Mouse (Mus musculus): ENCODE data around the gene Tnip1.

DNA sequence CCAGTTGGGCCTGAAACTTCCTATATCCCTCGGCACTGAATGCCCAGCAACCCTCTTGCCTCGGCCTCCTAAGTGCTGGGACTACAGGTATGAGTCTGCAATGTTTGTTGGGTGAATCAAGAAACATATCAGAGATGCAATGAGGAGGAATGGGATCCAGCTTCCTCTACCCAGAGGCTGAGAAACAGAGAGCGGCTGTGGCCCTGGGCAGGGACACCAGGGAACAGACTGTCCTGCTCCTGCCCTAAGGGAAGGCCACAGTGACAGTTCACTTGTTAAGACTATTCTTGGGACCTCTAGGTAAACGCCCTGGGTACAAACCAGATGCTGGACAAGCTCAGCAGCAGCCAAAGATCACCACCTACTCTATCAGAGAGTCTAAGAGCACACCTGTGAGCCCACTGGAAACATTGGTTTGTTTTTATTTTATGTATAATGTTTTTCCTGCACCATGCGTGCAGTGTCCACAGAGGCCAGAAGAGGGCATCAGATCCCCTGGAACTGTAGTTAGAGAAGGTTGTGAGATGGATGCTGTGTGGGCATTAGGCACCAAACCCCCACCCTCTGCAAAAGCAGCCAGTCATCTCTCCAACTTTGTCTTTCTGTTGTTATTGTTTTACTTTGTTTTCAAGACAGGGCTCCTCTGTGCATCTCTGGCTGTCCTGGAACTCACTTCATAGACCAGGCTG lies 31.2 kb downstream of the Tnip1 start:
- peak; percentile 63; the same call in 1 of the 2 replicates for TF ChIP-seq CTCF (IDR thresholded peaks at IDR 0.05; ENCODE audit: extremely low read depth, insufficient read length, insufficient replicate concordance, low read depth, low read length)
- no peak for TF ChIP-seq POLR2A (IDR thresholded peaks at IDR 0.05; ENCODE audit: low read depth, low read length)
